Mouse (Mus musculus) brain, embryonic 18.5 days (tissue): Measurements from ENCODE around the gene Fbxl21.

Experiments used
- DNase-seq: peaks from one replicate; pipeline ENCODE4 v3.0.0-alpha.2; 2012; ENCODE audit warnings: low read depth, low spot score

The Fbxl21 gene

DNA sequence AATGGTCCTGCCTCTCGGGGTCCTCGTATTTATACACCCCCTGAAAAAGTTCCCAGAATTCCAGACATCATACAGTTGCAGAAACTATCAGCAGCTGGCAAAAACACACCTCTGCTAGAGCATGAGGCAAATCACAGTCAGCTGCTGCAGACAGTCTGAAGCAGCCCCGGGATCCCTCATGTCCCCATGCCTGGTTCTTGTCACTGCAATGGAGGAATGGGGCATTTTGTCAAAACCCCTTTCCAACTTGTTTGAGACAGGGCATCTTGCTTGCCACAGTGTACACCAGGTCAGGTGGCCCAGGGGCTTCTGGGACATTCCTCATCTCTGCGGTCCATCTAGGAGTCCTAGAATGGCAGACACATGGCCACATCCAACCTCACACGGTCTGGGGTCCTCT, 12.7 kb downstream of the Fbxl21 start:
- no peak for DNase-seq

DNA sequence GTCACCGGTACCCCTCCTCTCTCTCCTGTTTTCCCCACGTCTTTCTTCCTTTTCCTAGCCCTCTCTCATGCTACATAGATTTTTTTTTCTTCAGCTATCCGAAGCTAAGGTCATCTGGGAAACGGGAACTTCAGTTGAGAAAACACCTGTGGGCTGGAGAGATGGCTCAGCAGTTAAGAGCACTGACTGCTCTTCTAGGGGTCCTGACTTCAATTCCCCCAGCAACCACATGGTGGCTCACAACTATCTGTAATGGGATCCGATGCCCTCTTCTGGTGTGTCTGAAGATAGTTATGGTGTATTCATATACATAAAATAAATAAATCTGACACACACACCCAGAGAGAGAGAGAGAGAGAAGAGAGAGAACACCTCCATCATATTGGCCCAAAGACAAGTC, 13.3 kb downstream of the Fbxl21 start:
- DNase-seq = no peak

DNA sequence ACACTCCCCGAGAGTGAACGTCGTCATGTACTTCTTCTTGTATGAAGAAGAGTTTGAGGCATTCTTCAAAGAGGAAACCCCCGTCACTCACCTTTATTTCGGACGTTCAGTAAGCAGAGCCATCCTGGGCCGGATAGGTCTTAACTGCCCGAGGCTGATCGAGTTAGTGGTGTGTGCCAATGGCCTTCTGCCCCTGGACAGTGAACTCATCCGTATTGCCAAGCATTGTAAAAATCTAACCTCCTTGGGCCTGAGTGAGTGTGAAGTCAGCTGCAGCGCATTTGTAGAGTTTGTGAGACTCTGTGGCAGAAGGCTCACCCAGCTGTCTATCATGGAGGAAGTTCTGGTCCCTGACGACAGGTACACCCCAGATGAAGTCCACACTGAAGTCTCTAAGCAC, 14.8 kb downstream of the Fbxl21 start:
- no peak for DNase-seq

DNA sequence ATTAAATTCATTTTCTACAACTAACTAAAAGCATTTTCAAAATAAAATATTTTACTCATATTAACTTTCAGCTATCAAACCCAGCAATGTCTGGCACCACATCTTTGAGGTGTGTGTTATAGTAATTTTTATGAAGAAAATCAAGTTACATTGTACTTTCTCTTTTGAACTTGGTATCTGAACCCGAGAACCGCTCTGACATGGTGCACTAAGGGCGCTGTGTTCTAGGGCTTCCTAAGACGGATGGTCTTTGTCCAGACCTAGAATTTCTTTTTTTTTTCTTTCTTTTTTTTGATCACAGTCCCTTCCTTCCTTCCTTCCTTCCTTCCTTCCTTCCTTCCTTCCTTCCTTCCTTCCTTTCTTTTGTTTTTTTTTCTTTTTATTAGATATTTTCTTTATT, 17.6 kb downstream of the Fbxl21 start:
- DNase-seq = no peak

DNA sequence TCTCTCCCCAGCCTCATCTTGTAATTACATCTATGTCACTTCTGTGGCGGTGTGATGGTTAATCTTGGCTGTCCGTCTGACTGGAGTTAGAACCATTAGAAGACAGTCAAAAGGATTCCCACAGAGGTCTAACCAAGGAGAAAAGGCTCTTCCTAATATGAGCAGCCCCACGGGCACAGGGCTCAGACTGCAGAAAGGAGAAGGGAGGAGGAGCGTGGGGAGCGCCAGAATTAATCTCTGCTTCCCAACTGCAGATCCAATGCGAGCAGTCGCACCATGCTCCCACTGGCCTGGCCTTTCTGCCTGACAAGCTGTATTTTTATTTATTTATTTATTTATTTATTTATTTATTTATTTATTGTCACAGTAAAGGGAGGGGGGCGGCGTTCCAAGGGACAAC, 21.5 kb downstream of the Fbxl21 start:
- DNase-seq = no peak

DNA sequence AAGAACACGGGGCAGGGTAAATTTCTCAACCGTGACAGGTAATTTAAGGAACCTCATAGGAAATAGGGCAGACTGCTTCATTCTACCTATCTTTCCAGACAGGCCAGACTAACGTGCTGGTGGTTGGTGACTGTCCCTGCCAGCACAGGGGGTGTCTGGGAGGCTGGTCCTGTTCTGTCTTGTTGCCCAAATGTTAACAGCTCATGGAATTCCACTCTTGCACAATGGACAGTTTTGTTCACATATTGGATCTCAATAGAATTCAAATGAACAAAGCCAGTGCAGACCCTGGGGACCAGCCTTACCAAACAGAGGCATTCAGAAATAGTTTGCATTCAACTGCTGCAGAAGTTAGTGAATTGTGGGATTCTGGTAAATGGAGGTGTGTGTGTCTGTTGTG, 22.7 kb downstream of the Fbxl21 start:
- DNase-seq = no peak

DNA sequence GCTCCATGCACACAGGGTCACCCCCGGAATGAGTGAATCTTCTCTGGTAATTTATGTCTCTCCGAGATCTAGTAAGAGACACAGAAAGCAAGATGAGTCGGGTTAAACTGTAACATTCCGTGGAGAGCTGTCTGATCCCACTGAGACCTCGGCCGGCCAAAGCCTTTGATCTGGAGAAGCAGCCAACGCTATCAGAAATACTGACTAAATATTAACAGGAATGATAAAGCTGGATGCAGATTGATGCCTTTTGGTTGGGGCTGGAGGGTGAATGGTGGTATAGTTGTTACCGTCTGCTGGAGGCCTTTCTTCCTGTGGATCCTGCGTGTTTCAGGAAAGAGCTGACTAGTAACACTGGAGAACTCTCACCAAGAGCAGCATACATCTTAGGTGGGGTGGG, 26.1 kb downstream of the Fbxl21 start, which contains the start of gene Lect2:
TSS of gene Lect2 (minus strand) at position 102 of the 400 bp plus-strand sequence.
- no peak for DNase-seq

DNA sequence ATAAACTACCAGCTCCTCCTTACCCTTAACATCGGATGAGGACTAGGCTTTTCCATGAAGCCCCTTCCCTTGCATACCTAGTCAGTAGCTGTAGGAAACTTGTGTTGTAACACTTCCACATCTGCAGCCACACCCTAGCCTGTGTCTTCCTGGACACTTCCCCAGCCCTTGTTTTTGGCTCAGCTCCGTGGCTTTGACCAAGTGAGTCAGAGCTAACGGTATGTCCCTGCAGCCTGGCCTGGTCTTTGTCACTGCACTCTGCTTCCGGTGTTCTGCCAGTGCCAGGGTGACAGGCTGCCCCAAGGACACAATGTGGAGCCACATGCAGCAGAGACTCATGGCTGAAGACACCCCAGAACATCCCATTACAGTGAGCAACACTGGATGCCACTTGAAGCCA, 27.1 kb downstream of the Fbxl21 start:
- no peak for DNase-seq

DNA sequence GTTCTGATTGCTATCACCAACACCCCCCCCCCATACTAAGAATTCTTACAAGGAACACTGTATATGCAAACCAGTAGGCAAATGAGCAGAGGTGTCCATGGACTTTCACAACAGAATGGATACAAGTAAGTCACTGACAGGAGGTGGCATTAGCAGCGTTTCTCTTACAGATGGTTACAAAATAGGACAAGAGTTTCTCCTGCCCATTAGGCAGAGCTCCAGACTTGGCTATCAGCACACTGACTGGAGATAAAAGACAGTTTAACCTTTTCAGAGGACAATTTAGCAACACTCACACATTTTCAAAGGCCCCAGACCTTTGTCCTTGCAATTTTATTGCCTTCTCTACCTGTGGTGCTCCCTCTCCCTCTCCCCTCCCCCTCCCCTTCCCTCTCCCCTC, 28.3 kb downstream of the Fbxl21 start:
- no peak for DNase-seq

DNA sequence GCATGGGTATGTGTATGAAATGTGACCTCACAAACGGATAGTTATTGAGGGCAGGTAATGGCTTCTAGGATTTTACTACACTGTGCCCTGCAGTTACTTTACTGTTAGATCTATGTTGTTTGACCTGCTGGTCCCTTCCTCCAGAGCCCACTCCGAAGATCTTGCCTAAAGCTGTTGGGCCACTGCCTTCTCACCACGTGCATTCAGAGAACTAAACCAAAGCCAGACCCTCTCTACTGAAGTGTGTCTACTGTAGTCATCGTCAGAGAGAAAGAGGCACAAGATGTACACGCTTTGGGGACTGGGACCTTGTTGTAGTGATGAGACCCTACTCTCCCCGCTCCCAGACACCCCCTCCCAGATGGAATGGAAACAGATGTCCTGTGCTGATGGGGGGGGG, 29.4 kb downstream of the Fbxl21 start:
- DNase-seq = no peak

DNA sequence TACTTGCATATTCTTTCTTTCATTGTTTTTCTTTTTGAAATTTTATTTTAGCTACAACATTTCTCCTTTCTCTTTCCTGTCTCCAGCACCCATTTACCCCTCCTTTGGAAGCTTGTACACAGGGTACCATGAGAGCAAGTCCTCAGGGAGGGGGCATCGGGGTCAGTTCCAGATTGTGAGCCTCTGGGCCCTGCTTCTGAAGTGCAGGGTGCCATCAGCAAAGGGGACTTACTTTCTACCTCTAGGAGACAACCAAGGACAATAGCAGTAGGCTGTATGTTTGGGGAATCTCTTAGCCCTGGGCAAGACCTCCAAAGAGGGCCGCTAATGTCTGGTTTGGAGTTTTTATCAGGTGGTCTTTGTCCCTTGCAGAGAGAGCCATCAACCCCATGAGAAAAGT, 31.7 kb downstream of the Fbxl21 start:
- no peak for DNase-seq

DNA sequence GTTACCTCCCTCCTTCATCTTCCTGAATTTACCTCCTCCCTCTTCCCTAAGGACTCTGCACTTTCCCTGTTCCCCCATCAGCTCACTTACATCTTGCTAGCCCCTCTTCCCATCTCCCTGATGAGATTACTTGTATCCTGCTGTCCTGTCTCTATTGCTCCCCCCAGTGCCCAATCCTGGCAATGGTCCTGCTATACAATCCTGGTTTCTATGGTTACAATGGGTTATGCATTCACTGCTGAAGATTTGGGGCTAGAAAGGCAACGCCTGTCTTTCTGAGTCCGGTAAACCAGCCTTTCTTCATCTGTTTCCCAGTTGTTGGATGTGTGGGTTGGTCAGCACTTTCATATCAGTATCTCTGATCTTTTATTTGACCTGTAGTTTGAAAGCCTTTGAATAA, 32.1 kb downstream of the Fbxl21 start:
- peak; percentile 61 for DNase-seq

DNA sequence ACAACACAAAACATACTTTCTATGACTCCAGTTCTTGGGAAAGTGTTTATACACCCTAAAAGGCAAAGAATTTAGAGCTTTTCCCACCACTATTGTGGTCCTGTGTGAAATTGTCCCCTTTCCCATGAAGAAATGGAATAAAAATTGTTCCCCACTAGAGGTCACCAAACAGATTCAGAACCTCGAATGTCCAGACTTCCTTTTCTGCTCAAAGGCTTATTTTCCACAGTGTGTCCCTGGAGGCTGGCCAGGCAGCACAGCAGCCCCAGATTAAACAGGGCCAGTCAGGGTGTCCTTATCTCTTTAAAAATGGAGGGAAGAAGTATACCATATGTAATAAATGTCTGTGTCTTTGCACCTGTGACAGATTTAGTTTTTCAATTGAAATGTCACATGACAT, 33.7 kb downstream of the Fbxl21 start:
- DNase-seq = no peak

DNA sequence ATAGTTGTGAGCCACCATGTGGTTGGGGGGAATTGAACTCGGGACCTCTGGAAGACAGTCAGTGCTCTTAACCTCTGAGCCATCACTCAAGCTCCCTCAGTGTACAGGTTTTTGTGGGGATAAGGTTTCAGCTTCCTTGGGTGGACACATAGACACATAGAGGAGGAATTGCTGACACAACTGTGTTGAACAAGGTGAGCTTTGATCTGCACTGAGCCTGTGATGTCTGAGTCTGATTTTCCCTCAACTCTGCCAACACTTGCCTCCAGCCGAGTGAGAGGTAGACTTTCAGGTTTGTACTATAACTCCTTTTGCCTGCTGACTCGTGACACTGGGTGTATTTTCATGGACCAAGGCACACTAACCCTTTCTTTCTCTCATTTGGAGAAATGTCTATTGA, 34.4 kb downstream of the Fbxl21 start:
- no peak for DNase-seq

DNA sequence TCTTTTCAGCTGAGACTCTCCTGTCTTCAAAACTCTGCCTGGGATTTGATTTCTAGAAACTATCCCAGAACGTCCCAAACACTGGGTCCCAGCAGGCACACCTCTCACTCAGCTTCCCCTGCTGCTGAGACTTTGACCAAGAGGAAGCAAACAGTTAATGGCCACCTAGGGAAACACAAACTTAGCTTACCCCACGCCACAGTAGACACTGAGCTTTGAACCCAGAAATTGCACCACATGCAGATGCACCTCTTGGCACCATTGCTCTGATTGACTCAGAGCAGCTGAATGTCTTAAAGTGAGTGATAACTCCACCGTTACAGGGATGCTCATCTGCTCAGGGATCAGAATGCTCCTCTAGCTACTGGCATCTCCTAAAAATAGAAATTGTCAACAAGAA, 36.5 kb downstream of the Fbxl21 start:
- DNase-seq = no peak

DNA sequence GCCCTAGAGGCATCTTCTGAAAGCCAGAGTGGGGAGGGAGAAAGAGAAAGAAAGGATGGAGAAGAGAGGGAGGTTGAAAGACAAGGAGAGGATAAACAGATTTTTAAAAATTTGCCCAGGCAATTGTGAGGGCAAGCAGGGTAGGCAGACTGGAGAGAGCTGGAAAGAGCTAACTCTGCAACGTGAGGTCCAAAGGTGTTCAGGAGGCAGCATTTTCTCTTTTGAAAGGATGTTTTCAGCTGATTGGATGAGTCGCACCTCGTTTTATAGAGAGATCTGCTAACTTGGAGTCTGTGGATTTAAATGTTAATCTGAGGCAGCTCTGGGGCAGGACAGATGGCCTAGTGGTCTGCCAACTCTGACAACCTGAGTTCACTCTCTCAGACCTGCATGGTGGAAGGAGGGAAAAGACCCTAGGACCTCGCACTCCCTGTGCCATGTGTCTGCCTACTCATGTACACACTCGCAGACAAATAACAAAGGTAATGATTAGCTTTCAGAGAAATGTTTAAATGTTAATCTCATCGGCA, 37.6 kb downstream of the Fbxl21 start:
- no peak for DNase-seq

DNA sequence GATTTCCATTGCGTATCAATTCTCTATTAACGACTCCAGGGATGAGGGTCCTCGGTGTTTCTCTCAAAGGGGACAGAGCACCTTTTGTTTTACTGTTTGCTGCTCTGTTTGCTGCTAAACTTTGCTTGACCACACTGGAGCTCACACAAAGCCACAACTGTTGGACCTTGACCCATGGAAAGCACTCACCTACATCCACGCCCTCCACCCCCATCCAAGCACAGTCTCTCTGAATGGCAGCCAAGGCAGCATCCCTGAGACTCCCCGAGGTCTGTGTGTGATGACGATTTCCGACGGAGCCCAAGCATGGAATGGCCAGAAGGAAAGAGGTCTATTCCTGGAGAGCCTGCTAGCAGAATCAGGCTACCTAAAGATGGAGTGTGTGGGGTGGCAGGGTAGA, 38.9 kb downstream of the Fbxl21 start:
- no peak for DNase-seq

DNA sequence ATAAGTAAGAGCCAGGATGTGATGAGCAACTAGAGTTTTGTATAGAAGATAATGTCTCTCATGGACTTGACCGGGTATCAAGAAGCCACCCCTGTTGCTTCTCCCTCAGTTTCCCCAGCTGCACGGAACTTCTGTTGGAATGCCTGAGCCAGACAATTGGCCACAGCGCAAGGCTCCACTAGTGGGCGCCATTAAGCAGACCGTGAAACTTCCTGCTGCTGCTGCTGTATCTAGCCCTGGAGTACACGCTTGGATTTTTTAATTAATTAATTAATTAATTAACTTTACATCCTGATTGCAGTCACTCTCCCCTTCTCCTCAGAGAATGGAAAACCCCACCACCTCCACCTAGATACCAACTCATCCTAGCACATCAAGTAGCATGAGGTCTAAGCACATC, 40.8 kb downstream of the Fbxl21 start:
- no peak for DNase-seq

DNA sequence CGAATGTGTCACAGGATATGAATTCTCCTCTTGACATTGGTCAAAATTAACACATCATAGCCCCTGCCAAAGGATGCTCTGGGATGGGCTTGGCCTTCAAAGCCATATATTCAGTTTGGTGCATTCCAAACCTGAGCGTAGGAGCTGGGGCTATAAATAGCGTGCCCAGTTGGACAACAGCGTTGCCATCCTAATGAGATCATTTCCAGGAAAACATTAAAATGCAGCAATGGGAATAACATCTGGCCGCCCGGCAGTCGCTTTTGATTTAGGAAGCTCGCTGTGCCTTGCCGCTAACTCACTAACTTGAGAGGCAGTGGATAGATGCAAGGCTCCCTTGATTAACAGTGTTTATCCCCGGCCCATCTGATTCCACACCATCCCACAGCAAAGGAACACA, 44.1 kb downstream of the Fbxl21 start:
- no peak for DNase-seq

DNA sequence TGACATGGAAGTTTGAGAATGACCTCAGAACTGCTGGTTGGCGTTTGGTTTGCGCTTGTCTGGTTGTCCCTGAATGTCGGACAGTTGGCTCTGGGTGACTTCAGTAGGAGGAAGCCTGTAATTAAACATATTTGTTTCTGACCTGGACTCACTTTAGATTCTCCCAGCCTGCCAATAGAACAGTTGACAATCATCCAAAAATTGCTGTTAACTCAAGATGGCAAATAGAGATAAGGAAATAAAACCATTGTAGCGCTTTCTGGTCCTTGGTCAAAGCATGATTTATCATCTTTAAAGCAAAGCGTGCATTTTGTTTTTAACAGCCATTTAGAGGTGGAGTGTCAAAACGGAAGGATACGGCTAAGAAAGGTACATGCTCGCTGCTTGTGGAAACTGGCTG, 49.4 kb downstream of the Fbxl21 start:
- DNase-seq = no peak

DNA sequence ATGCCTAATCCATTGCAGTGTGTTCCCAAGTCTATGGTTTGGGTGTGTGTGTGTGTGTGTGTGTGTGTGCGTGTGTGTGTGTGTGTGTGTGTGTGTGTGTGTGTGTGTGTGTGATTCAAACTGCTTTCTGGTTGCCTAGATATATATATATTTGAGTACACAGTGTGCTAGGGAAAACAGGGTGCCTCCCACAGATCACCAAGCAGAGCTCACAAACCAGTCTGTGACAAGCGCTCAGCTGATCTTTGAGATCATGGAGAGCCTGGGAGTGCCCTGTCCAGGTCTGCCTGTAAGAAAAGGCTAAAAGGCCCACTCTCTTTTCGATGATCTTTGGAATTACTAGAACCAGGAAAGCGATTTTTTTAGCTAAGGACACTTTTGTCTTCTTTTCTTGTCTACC, 52.8 kb downstream of the Fbxl21 start:
- no peak for DNase-seq

DNA sequence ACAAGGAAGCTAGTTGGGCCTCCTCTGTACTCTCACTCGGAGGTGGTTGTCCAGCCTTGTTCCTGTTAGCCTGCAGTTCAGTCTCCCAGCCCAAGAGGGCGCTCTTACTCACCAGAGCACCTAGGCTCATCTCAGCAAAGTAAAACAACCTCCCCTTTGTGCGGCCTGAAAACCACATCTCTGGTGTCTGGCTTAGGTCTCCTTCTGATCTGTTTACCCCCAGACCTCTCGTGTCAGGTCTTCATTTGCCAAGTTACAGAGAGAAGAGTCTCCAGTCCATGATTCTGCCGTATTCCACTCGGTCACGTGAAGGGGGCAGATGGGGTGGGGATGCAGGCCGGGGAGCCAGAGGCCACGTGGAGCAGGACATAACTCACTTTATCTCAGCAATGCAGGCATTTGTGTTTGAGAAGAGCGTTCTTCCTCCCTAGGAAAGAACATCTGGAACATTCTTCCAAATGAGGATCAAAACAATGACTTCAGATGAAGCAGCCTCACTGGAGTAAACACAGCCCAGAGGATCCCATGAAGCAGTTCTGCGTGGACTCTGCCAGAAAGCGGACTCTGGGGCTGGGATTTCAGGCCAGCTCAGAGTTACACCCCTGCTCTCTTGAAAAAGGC, 53.5 kb downstream of the Fbxl21 start:
- no peak for DNase-seq

DNA sequence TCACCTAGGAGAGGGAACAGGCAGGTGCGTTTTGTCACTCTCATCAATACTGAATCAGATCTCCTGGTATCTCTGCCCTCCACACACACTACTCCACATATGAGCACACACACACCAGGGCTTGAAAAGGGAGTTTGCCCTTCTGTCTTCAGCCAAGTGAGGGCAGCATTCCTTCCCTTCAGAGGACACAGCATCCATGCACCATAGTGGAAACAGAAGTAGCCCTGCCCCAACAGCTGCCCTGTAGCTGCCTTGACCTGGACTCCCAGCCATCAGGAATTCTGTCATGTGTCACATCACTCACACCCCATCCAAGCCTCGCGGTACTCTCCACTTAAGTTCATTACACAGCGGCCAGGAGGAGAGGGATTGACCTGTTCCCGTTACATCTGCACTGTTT, 55.8 kb downstream of the Fbxl21 start:
- no peak for DNase-seq

DNA sequence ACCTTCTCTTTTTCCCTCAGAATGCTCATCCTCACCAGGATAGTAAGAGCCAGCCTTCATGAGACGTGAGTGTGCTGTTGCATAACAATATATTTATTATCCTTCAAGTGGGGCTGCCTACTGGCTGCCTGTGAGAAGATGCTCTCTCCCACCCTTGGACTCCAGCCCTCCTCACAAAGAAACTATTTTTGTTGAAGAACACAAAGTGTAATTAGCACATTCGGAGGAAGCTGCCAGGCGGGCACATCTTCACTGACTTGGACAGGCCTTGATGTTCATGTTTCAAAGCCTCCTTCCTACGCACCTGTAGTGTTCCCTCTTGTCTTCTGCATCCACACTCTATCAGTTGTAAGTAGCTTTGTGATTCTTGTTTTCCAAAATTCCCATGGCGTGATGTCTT, 58.2 kb downstream of the Fbxl21 start:
- DNase-seq = no peak
